8 mouse cellular contexts compared by ENCODE assay signal in the genomic region with DNA sequence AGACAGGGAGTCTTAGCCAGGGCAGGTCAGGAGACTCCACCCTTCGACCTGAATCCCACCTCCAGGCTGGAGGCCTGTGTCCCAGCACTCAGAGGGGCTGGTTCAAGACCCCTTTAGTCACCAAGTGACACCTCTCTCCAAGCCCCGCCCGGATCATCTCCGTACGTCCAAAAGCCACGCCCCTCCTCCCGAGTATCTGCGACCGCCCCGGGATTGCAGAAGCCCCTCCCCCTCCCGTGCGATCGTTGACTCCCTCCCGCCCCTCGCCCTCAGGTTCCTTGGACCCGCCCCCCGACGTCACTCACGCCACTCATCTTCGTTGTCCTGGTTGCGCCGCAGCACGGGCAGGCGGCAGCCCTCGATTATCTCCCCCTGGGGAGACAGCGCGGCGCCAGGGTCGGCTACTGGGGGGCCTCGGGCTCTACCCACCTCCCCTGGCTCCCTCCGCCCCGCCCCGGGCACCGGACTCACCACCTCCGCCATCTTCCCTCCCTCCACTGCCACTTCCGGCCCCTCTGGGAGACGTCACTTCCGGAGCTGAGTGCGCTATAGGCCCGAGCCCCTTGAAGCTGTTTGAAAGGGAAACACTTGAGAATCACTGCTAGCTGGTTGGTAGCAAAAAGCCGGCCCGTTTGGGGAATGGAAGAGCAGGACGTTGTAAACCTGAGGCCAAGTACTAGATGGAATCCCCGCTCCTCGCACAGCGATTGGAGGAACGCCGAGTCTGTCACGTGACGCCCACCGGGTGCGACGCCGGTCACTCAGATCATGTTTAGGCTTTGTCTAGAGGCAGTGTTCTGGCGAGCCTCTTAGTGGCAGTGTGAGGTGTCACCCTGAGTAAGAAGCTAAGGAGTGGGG. TPM values are rescaled to one million over a fixed set of nuclear protein-coding genes. Genes with fewer than 3 reads are reported as not detected.
DNase-seq lines count a peak whose midpoint lies in the region; ATAC-seq lines count a peak whose summit lies in the region.

Kat5 (minus strand) TSS at position 691 of the 858 bp plus-strand sequence.

- peaks cover 34% of the 10 kb centered on the region for H3K4me1 ChIP-seq in hindbrain, embryonic 13.5 days (replicated peaks)

- peak; percentile 97 for DNase-seq in NIH3T3 (ENCODE audit: low read depth)
- DNase-seq in cerebellum, postnatal 10 days = peak; percentile 98
- DNase-seq in frontal cortex, postnatal 14 days (ENCODE audit: low spot score in 2 of 2) = peak; percentile 88 to 90
- DNase-seq in layer of hippocampus, postnatal 25 days (ENCODE audit: extremely low spot score in 1 of 2, low spot score in 1 of 2) = peak; percentile 83 to 98
- DNase-seq in lung, postnatal 25 days (ENCODE audit: low spot score) = peak; percentile 93
- peak; percentile 91 for DNase-seq in retina, embryonic 14.5 days (ENCODE audit: low spot score)
- DNase-seq in thymus, postnatal 4 days = peak; percentile 93

- peaks cover 42% of the 10 kb centered on the region for H3K36me3 ChIP-seq in hindbrain, embryonic 13.5 days

- H3K4me3 ChIP-seq in hindbrain, embryonic 13.5 days = peak within 1 kb of the TSS; percentile 64

- no peaks in the 10 kb centered on the region for H3K9me3 ChIP-seq in hindbrain, embryonic 13.5 days

- under 1% methylated on average over 50 of the region's 55 CpGs for WGBS in hindbrain, embryonic 13.5 days

- H3K27ac ChIP-seq in hindbrain, embryonic 13.5 days = peak within 1 kb of the TSS; percentile 98

- ATAC-seq in hindbrain, embryonic 13.5 days (ENCODE audit: low FRiP score) = peak; percentile 95

- 0 out of 2 replicates have a peak, but pooled peaks cover 17% of the 10 kb centered on the region for H3K27me3 ChIP-seq in hindbrain, embryonic 13.5 days

- H3K9ac ChIP-seq in hindbrain, embryonic 13.5 days = peak within 1 kb of the TSS; percentile 85

- peak within 1 kb of the TSS; percentile 79 for H3K4me2 ChIP-seq in hindbrain, embryonic 13.5 days

RNA-seq across cellular contexts. Expression of gene Kat5, which starts in this region (rescaled TPM):
- polyA plus RNA-seq in hindbrain, embryonic 13.5 days (2015; fragmentation: Nextera tagmentation; extraction: Ambion mirVana) = 77.2 and 79.7 TPM in 2 replicates
- total RNA-seq in layer of hippocampus, postnatal 25 days (2021) = 10 to 100 TPM; 83.1 to 87.8 TPM

Comparison
In these comparisons a context has a peak if more than half of its experiments do, and no peak if none do; other contexts are left out.
1. Peak in every context shown above with its lines: DNase-seq, ATAC-seq, H3K4me3 ChIP-seq and H3K27ac ChIP-seq.